Mouse (Mus musculus): ENCODE data around the gene Syngr1. TPM values are rescaled to one million over a fixed set of nuclear protein-coding genes. Genes with fewer than 3 reads are reported as not detected.

Gene Syngr1
- total and polyA plus RNA-seq, 3 experiments = 105 to 115 TPM; not detected in 1

GRCm38 (mm10) chr15:80107575-80107974 lies 16.4 kb downstream of the Syngr1 start:
- H3K9ac ChIP-seq (ENCODE audit: control insufficient read depth, low read depth, low read length, poor library complexity, severe bottlenecking) = no peak overlapping the region
- H3K27ac ChIP-seq (ENCODE audit: control insufficient read depth, low read depth, low read length) = no peak overlapping the region
- no peak for DNase-seq (ENCODE audit: low read depth, low spot score)

GRCm38 (mm10) chr15:80111436-80111835 lies 20.3 kb downstream of the Syngr1 start:
- H3K27me3 ChIP-seq (ENCODE audit: control insufficient read depth in 1 of 2, insufficient read depth in 2 of 2, low read length in 2 of 2) = no peaks in the 10 kb centered on the region
- H3K27ac ChIP-seq (ENCODE audit: control insufficient read depth, low read depth, low read length) = no peak overlapping the region
- DNase-seq (ENCODE audit: low read depth, low spot score) = no peak
- H3K9me3 ChIP-seq (replicated peaks; ENCODE audit: insufficient read depth, low read length) = no peaks in the 10 kb centered on the region
- H3K4me3 ChIP-seq (ENCODE audit: control insufficient read depth in 1 of 2, insufficient read depth in 1 of 2, low read depth in 2 of 2, low read length in 2 of 2) = no peak overlapping the region
- H3K36me3 ChIP-seq (ENCODE audit: control insufficient read depth in 1 of 2, insufficient read depth in 2 of 2, low read length in 2 of 2) = peaks cover 0 to 7% of the 10 kb centered on the region in 2 experiments; a peak in 2 of 4 replicates
- peaks cover 0 to 2% of the 10 kb centered on the region in 2 experiments; a peak in 1 of 4 replicates for H3K4me1 ChIP-seq (ENCODE audit: control insufficient read depth in 1 of 2, insufficient read depth in 2 of 2, low read length in 2 of 2)
- no peak for TF ChIP-seq SMC3 (IDR thresholded peaks at IDR 0.05; ENCODE audit: low read depth, low read length)
- no peak for TF ChIP-seq RAD21 (IDR thresholded peaks at IDR 0.05; ENCODE audit: low read depth, low read length)
- TF ChIP-seq MAZ (IDR thresholded peaks at IDR 0.05; ENCODE audit: low read depth, low read length) = no peak
- no peak for TF ChIP-seq MXI1 (IDR thresholded peaks at IDR 0.05; ENCODE audit: low read depth, low read length)
- TF ChIP-seq POLR2AphosphoS2 (IDR thresholded peaks at IDR 0.05; ENCODE audit: low read length) = no peak
- TF ChIP-seq E2F4 (IDR thresholded peaks at IDR 0.05; ENCODE audit: borderline replicate concordance, low read depth, low read length) = no peak
- no peak for TF ChIP-seq NRF1 (IDR thresholded peaks at IDR 0.05; ENCODE audit: insufficient read depth, low read depth, low read length, poor library complexity, severe bottlenecking)
- TF ChIP-seq POLR2AphosphoS5 (IDR thresholded peaks at IDR 0.05; ENCODE audit: borderline replicate concordance, low read depth, low read length) = no peak
- no peak for TF ChIP-seq MAFK (IDR thresholded peaks at IDR 0.05; ENCODE audit: borderline replicate concordance, low read depth, low read length)
- TF ChIP-seq GABPA (IDR thresholded peaks at IDR 0.05; ENCODE audit: low read depth, low read length) = no peak
- no peak for TF ChIP-seq MAX (IDR thresholded peaks at IDR 0.05; ENCODE audit: low read length)
- no peak for TF ChIP-seq CTCF (IDR thresholded peaks at IDR 0.05 in 2 of 3, conservative IDR thresholded peaks at IDR 0.05 in 1 of 3; ENCODE audit: control insufficient read depth in 1 of 3, insufficient read depth in 1 of 3, low read depth in 2 of 3, low read length in 3 of 3, poor library complexity in 1 of 3, severe bottlenecking in 1 of 3)
- no peak for TF ChIP-seq TAL1 (IDR thresholded peaks at IDR 0.05; ENCODE audit: low read length)
- no peak for TF ChIP-seq ZKSCAN1 (IDR thresholded peaks at IDR 0.05; ENCODE audit: low read depth, low read length)
- no peak for TF ChIP-seq BHLHE40 (IDR thresholded peaks at IDR 0.05; ENCODE audit: borderline replicate concordance, low read depth, low read length)
- no peaks in the 10 kb centered on the region for H3K79me2 ChIP-seq (ENCODE audit: control insufficient read depth, insufficient read depth, low read length, poor library complexity)
- H3K9ac ChIP-seq (ENCODE audit: control insufficient read depth, low read depth, low read length, poor library complexity, severe bottlenecking) = no peak overlapping the region

More at GRCm38 (mm10) chr15:80107575-80107974, 16.4 kb downstream of the Syngr1 start:
- H3K36me3 ChIP-seq (ENCODE audit: control insufficient read depth in 1 of 2, insufficient read depth in 2 of 2, low read length in 2 of 2) = peaks cover 2 to 7% of the 10 kb centered on the region in 2 experiments
- no peak overlapping the region for H3K4me3 ChIP-seq (ENCODE audit: control insufficient read depth in 1 of 2, insufficient read depth in 1 of 2, low read depth in 2 of 2, low read length in 2 of 2)
- H3K79me2 ChIP-seq (ENCODE audit: control insufficient read depth, insufficient read depth, low read length, poor library complexity) = no peaks in the 10 kb centered on the region
- H3K27me3 ChIP-seq (ENCODE audit: control insufficient read depth in 1 of 2, insufficient read depth in 2 of 2, low read length in 2 of 2) = no peaks in the 10 kb centered on the region
- H3K9me3 ChIP-seq (replicated peaks; ENCODE audit: insufficient read depth, low read length) = no peaks in the 10 kb centered on the region
- TF ChIP-seq SMC3 (IDR thresholded peaks at IDR 0.05; ENCODE audit: low read depth, low read length) = no peak
- peak in 1 of 3 experiments; percentile 15; a peak in 1 of 6 replicates for TF ChIP-seq CTCF (IDR thresholded peaks at IDR 0.05 in 2 of 3, conservative IDR thresholded peaks at IDR 0.05 in 1 of 3; ENCODE audit: control insufficient read depth in 1 of 3, insufficient read depth in 1 of 3, low read depth in 2 of 3, low read length in 3 of 3, poor library complexity in 1 of 3, severe bottlenecking in 1 of 3)
- H3K4me1 ChIP-seq (ENCODE audit: control insufficient read depth in 1 of 2, insufficient read depth in 2 of 2, low read length in 2 of 2) = 0 out of 4 replicates have a peak, but pooled peaks cover 0 to 2% of the 10 kb centered on the region in 2 experiments

Data from MEL (cell line).